Mouse (Mus musculus) brain, embryonic 14.5 days (tissue): Measurements from ENCODE around the gene Mrps21.

Experiments used
- CTCF ChIP-seq: fragments of 200-500 bp; IDR thresholded peaks from 2 replicates; pipeline ENCODE4 v1.5.1; 2012; ENCODE audit warnings: inconsistent platforms, mild to moderate bottlenecking, moderate library complexity, borderline replicate concordance; ENCODE audit not compliant: insufficient read depth, insufficient read length; ENCODE audit errors: extremely low read depth
- POLR2A ChIP-seq: fragments of 200-500 bp; IDR thresholded peaks from 2 replicates; pipeline ENCODE4 v1.6.1; 2012; ENCODE audit warnings: mild to moderate bottlenecking, inconsistent platforms, borderline replicate concordance; ENCODE audit not compliant: poor library complexity, insufficient read depth, insufficient read length, severe bottlenecking; ENCODE audit errors: extremely low read depth

DNA sequence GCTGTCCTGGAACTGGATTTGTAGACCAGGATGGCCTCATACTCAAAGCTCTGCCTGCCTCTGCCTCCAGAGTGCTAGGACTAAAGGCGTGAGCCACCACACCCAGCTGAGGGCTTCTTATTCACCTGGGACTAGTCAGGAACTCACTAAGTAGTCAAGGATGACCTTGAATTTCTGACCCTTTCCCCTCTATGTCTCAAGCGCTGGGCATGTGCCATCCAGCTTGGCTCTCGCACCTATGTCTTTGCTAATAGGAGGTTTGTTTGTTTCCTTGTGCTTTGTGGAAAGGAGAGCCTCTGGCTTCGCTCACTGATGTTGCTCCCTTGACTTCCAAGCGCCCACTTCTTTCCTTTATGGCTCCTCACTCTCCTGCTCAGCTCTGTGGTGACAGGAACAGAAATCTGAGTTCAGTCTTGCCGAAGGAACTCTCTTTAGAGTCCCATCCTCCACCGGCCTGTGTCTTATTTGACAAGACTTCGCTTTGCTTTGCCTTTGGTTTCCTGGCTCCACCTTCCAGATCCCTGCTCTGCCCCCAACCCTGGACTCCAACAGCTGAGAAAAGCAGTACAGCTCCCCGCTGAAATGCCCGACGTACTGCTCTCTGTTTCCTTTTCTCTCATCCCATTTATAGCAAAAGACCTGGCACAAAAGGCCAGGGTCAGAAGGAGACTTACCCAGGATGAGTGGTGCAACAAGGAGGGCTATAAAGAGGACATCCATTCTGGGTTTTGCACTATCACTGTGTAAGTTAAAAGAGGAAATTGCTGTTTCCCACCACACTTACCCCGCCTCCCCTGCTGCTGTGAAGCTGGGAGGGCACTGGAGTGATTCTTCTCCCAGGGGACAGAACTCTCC lies 20.1 kb upstream of the Mrps21 start, which contains the start of gene BC028528:
- TF ChIP-seq CTCF: no peak
- no peak for TF ChIP-seq POLR2A
